15 mouse cellular contexts compared by ENCODE assay signal in genomic region chr10:53337162-53337923, GRCm38 (mm10). TPM values are rescaled to one million over a fixed set of nuclear protein-coding genes. Genes with fewer than 3 reads are reported as not detected.
DNase-seq lines count a peak whose midpoint lies in the region; ATAC-seq and TF ChIP-seq lines count a peak whose summit lies in the region.
"Had no signal": no experiment of that assay in that cellular context is flagged by ENCODE, and none has a peak within 500 bp of the region (broad histone marks: within the 10 kb centered on the region; RNA-seq: fewer than 3 reads in every experiment).

Pln (plus strand) TSS chr10:53337667.

- peak; percentile 61; the same call in 1 of the 2 replicates for TF ChIP-seq EP300 in heart, postnatal 0 days (IDR thresholded peaks at IDR 0.05; ENCODE audit: low read depth)

- no peaks in the 10 kb centered on the region for H3K9me3 ChIP-seq in lung, embryonic 15.5 days
- H3K9me3 ChIP-seq in heart, embryonic 11.5 days (replicated peaks; ENCODE audit: control insufficient read depth, low read length): no peaks in the 10 kb centered on the region
- H3K9me3 ChIP-seq in heart, postnatal 0 days (replicated peaks; ENCODE audit: control insufficient read depth, low read length): no peaks in the 10 kb centered on the region
- H3K9me3 ChIP-seq in stomach, embryonic 14.5 days (ENCODE audit: control insufficient read depth, low read depth, low read length): no peaks in the 10 kb centered on the region
- no peaks in the 10 kb centered on the region for H3K9me3 ChIP-seq in limb, embryonic 10.5 days (replicated peaks)
- H3K9me3 ChIP-seq: limb, embryonic 15.5 days had no signal

- H3K36me3 ChIP-seq in lung, embryonic 15.5 days: no peaks in the 10 kb centered on the region
- H3K36me3 ChIP-seq in heart, embryonic 11.5 days (ENCODE audit: control insufficient read depth, insufficient read depth, low read length): no peaks in the 10 kb centered on the region
- 0 out of 2 replicates have a peak, but pooled peaks cover 3% of the 10 kb centered on the region for H3K36me3 ChIP-seq in heart, postnatal 0 days (replicated peaks; ENCODE audit: control insufficient read depth, insufficient read depth, low read length)
- no peaks in the 10 kb centered on the region for H3K36me3 ChIP-seq in stomach, embryonic 14.5 days (ENCODE audit: control insufficient read depth, insufficient read depth, low read length)
- no peaks in the 10 kb centered on the region for H3K36me3 ChIP-seq in limb, embryonic 10.5 days
- H3K36me3 ChIP-seq: limb, embryonic 15.5 days had no signal

- H3K9ac ChIP-seq in lung, embryonic 15.5 days: no peak within 1 kb of the TSS
- H3K9ac ChIP-seq in heart, embryonic 11.5 days (ENCODE audit: low read depth, low read length): peak within 1 kb of the TSS; percentile 74
- H3K9ac ChIP-seq in heart, postnatal 0 days (replicated peaks; ENCODE audit: low read depth, low read length): peak within 1 kb of the TSS; percentile 82
- H3K9ac ChIP-seq in stomach, embryonic 14.5 days (replicated peaks; ENCODE audit: low read depth, low read length): no peak within 1 kb of the TSS
- H3K9ac ChIP-seq: limb, embryonic 15.5 days had no signal

- H3K4me3 ChIP-seq in lung, embryonic 15.5 days: no peak within 1 kb of the TSS
- peak within 1 kb of the TSS; percentile 48 for H3K4me3 ChIP-seq in heart, embryonic 11.5 days (ENCODE audit: low read depth, low read length)
- H3K4me3 ChIP-seq in heart, postnatal 0 days (ENCODE audit: low read depth, low read length): peak within 1 kb of the TSS; percentile 53
- H3K4me3 ChIP-seq in stomach, embryonic 14.5 days (ENCODE audit: low read depth, low read length): no peak within 1 kb of the TSS
- H3K4me3 ChIP-seq in limb, embryonic 10.5 days: no peak within 1 kb of the TSS
- H3K4me3 ChIP-seq: left cerebral cortex, adult 2 months; limb, embryonic 15.5 days had no signal

- 70% methylated on average over 6 of the region's 6 CpGs for WGBS in lung, embryonic 15.5 days
- 45% methylated on average over 6 of the region's 6 CpGs for WGBS in heart, embryonic 11.5 days (ENCODE audit: insufficient replicate concordance)
- 30% methylated on average over 6 of the region's 6 CpGs for WGBS in heart, postnatal 0 days
- WGBS in stomach, embryonic 14.5 days: 59% methylated on average over 6 of the region's 6 CpGs
- 84% methylated on average over 6 of the region's 6 CpGs for WGBS in limb, embryonic 10.5 days

- no peaks in the 10 kb centered on the region for H3K27me3 ChIP-seq in lung, embryonic 15.5 days
- H3K27me3 ChIP-seq in heart, embryonic 11.5 days (ENCODE audit: control insufficient read depth, insufficient read depth, low read length): no peaks in the 10 kb centered on the region
- H3K27me3 ChIP-seq in heart, postnatal 0 days (ENCODE audit: control insufficient read depth, insufficient read depth, low read length): no peaks in the 10 kb centered on the region
- no peaks in the 10 kb centered on the region for H3K27me3 ChIP-seq in stomach, embryonic 14.5 days (ENCODE audit: control insufficient read depth, insufficient read depth, low read length)
- H3K27me3 ChIP-seq in limb, embryonic 10.5 days (ENCODE audit: low read depth, poor library complexity, severe bottlenecking): no peaks in the 10 kb centered on the region
- H3K27me3 ChIP-seq: limb, embryonic 15.5 days had no signal

- peaks cover 10% of the 10 kb centered on the region; the same call in 1 of the 2 replicates for H3K4me1 ChIP-seq in lung, embryonic 15.5 days
- peaks cover 17% of the 10 kb centered on the region; the same call in 1 of the 2 replicates for H3K4me1 ChIP-seq in heart, embryonic 11.5 days (ENCODE audit: control insufficient read depth, insufficient read depth, low read length)
- H3K4me1 ChIP-seq in heart, postnatal 0 days (ENCODE audit: control insufficient read depth, insufficient read depth): peaks cover 20% of the 10 kb centered on the region
- H3K4me1 ChIP-seq in stomach, embryonic 14.5 days (ENCODE audit: control insufficient read depth, insufficient read depth, low read length): peaks cover 5% of the 10 kb centered on the region; the same call in 1 of the 2 replicates
- no peaks in the 10 kb centered on the region for H3K4me1 ChIP-seq in limb, embryonic 10.5 days
- H3K4me1 ChIP-seq: limb, embryonic 15.5 days had no signal

- no peak for DNase-seq in lung, postnatal 4 days
- DNase-seq in heart, postnatal 0 days (ENCODE audit: low spot score): peak; percentile 91
- DNase-seq in limb, embryonic 10.5 days (ENCODE audit: low spot score): no peak
- DNase-seq in c-Kit-positive CD71-positive TER-119-positive erythroid progenitor cells, embryonic 14.5 days (ENCODE audit: low spot score): no peak
- DNase-seq: cerebellum, adult 11 months; kidney, adult 11 months; kidney, postnatal 4 days; thymus, postnatal 14 days had no signal

- H3K4me2 ChIP-seq in lung, embryonic 15.5 days: no peak within 1 kb of the TSS
- H3K4me2 ChIP-seq in heart, embryonic 11.5 days: peak within 1 kb of the TSS; percentile 54
- peak within 1 kb of the TSS; percentile 63 for H3K4me2 ChIP-seq in heart, postnatal 0 days (ENCODE audit: low read depth, low read length)
- H3K4me2 ChIP-seq in stomach, embryonic 14.5 days (replicated peaks; ENCODE audit: low read depth, low read length): no peak within 1 kb of the TSS
- H3K4me2 ChIP-seq: limb, embryonic 15.5 days had no signal

- peak within 1 kb of the TSS; percentile 6; the same call in 1 of the 2 replicates for H3K27ac ChIP-seq in lung, embryonic 15.5 days
- peak within 1 kb of the TSS; percentile 85 for H3K27ac ChIP-seq in heart, embryonic 11.5 days (ENCODE audit: low read depth, low read length)
- H3K27ac ChIP-seq in heart, postnatal 0 days (ENCODE audit: low read depth): peak within 1 kb of the TSS; percentile 96
- H3K27ac ChIP-seq in stomach, embryonic 14.5 days (ENCODE audit: low read length): peak within 1 kb of the TSS; percentile 56; the same call in 1 of the 2 replicates
- no peak within 1 kb of the TSS for H3K27ac ChIP-seq in limb, embryonic 10.5 days
- H3K27ac ChIP-seq: left cerebral cortex, adult 2 months; limb, embryonic 15.5 days had no signal

- TF ChIP-seq CTCF in heart, postnatal 0 days (IDR thresholded peaks at IDR 0.05; ENCODE audit: low read depth): no peak

- ATAC-seq in lung, embryonic 15.5 days (ENCODE audit: borderline replicate concordance, extremely low read depth, low FRiP score, low TSS enrichment): no peak
- peak; percentile 65; the same call in 1 of the 2 replicates for ATAC-seq in heart, embryonic 11.5 days (replicated peaks; ENCODE audit: insufficient number of reproducible peaks, low FRiP score, low TSS enrichment)
- ATAC-seq in heart, postnatal 0 days (ENCODE audit: insufficient read depth, low read depth): peak; percentile 77
- no peak for ATAC-seq in stomach, embryonic 14.5 days (ENCODE audit: insufficient number of reproducible peaks, insufficient read depth, low FRiP score, low read depth)

RNA-seq across cellular contexts. Expression of gene Pln, which starts in this region (rescaled TPM):
- polyA plus RNA-seq in lung, embryonic 15.5 days (2015; fragmentation: Nextera tagmentation; extraction: Ambion mirVana): 7.5 and 15.5 TPM in 2 replicates
- 542 and 553 TPM in 2 replicates for polyA plus RNA-seq in heart, embryonic 11.5 days (2014; fragmentation: Nextera tagmentation; extraction: Ambion mirVana)
- 3,810 and 4,371 TPM in 2 replicates for total RNA-seq in heart, postnatal 0 days (2014; rRNA removed; ENCODE audit: low replicate concordance)
- polyA plus RNA-seq in heart, postnatal 0 days (2015; fragmentation: Nextera tagmentation; extraction: Ambion mirVana): 3,198 and 3,248 TPM in 2 replicates
- polyA plus RNA-seq in stomach, embryonic 14.5 days (2014; fragmentation: Nextera tagmentation; extraction: Ambion mirVana): 7.1 and 7.5 TPM in 2 replicates
- 1.6 and 1.8 TPM in 2 replicates for polyA plus RNA-seq in limb, embryonic 10.5 days (2016; fragmentation: Nextera tagmentation; extraction: Ambion mirVana)
- total RNA-seq: monocyte, adult 5-6 weeks; neutrophil, adult 5-6 weeks had no signal

Comparison
In these comparisons a context has a peak if more than half of its experiments do, and no peak if none do; other contexts are left out.
1. RNA of gene Pln (polyA plus RNA-seq): 3,198 to 3,248 TPM in heart, postnatal 0 days and 542 to 553 TPM in heart, embryonic 11.5 days; 7.5 to 15.5 TPM in lung, embryonic 15.5 days, 7.1 to 7.5 TPM in stomach, embryonic 14.5 days and 1.6 to 1.8 TPM in limb, embryonic 10.5 days; every median in the first group is over 10 times any median in the second.
2. ATAC-seq: peak in heart, embryonic 11.5 days (single experiment) and heart, postnatal 0 days (single experiment); none in lung, embryonic 15.5 days (single experiment) and stomach, embryonic 14.5 days (single experiment).
3. H3K4me2 ChIP-seq: peak in heart, embryonic 11.5 days (single experiment) and heart, postnatal 0 days (single experiment); none in lung, embryonic 15.5 days (single experiment) and stomach, embryonic 14.5 days (single experiment).
4. H3K4me3 ChIP-seq: peak in heart, embryonic 11.5 days (single experiment) and heart, postnatal 0 days (single experiment); none in lung, embryonic 15.5 days (single experiment), stomach, embryonic 14.5 days (single experiment) and limb, embryonic 10.5 days (single experiment).
5. H3K9ac ChIP-seq: peak in heart, embryonic 11.5 days (single experiment) and heart, postnatal 0 days (single experiment); none in lung, embryonic 15.5 days (single experiment) and stomach, embryonic 14.5 days (single experiment).